Mouse (Mus musculus) gastrocnemius, postnatal 14 days (tissue): ENCODE data around the gene Nr1h4. TPM values are rescaled to one million over a fixed set of nuclear protein-coding genes. Genes with fewer than 3 reads are reported as not detected.

Experiments
- DNase-seq: peaks from one replicate; pipeline ENCODE4 v3.0.0; 2021; ENCODE audit warnings: mixed read lengths
- intact Hi-C: fragments of 180-260 bp; cut with DNase I; formaldehyde crosslinking; loops from one replicate; pipeline ENCODE4 v1.15.1; 2025; ENCODE audit warnings: low total_unique reads
- total RNA-seq, 2 experiments: library from RNA; stranded (reverse); gene quantifications; 2 replicates each; pipeline ENCODE4 v1.2.3; 2021

Gene Nr1h4
- total RNA-seq, 2 experiments from 2014 or later = not detected

DNA sequence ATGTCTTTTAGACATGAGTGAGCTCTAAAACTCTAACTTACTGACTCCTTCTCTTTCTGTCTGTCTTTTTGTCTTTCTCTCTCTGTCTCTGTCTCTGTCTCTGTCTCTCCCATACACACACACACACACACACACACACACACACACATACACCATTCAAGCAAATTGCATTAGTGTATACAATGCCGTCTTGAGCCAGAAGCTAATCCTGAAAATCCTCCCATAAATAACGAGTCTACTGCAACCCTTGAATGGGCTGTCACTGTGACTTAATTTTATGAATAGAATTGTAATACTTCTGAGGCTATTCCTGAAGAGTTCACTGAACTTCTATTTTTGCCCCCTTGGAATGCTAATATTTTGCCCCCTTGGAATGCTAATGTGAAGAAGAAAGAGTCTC lies 7.6 kb downstream of the Nr1h4 start:
- no peak for DNase-seq
- intact Hi-C loops = no loop called here

DNA sequence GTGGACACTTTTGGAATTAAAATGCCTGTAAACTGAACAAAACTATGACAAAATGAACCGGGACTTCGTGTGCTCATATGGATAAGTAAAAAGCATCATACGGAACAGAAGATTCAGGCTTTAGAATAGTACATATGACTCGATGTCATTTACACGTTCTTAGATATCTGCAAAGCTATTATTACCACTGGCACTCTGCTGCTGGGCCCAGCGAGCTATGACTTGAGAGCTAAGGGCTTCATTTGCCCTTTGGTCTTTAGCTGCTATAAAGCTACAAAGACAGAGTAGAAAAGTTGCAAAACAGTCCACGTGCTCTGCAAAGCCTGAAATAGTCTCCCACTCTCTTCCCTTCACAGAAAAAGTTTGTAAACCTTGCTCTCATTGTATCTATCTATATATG lies 10.9 kb downstream of the Nr1h4 start:
- no peak for DNase-seq
- intact Hi-C loops = no loop called here

DNA sequence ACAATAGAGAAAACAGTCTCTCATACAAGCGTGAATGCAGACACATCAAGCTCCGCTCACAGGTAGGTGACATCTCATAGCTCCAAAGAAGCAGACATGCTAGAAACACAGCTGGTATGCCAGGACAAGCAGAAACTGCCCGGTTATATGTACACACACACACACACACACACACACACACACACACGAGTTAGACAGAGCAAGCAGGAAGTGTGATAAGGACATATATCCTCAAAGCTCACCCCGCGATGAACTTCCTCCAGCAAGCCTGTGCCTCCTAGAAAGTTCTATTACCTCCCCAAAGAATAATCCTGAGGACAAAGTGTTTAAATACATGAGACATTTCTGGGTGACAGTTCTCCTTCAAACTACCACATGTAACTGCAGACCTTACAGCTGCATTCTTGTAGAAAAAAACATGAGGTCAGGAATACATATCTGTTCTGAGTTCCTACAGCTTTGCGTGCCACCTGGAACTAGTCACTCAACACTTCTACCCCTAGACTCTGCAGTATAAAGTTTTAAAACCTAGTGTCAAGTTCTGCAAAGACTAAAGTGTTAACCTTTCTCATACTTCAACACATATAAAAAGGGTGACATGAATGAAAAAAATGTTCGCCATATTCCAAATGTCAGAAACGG lies 11.5 kb downstream of the Nr1h4 start:
- intact Hi-C loops = no loop called here
- DNase-seq = no peak

DNA sequence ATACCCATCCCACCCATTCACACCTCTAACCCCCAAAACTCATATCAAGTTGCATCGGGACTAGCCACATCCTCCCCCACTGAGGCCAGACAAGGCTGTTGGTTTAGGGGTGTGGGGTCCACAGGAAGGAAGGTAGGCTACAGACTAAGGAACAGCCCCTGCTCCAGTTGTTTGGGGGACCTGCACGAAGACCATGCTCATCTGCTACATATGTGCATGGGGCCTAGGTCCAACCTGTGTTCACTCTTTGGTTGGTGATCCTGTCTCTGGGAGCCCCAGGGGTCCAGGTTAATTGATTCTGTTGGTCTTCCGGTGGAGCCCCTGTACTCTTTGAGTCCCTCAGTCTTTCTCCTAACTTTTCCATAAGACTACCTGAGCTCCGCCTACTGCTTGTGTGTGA lies 13.0 kb downstream of the Nr1h4 start:
- no peak for DNase-seq
- intact Hi-C loops = no loop called here

DNA sequence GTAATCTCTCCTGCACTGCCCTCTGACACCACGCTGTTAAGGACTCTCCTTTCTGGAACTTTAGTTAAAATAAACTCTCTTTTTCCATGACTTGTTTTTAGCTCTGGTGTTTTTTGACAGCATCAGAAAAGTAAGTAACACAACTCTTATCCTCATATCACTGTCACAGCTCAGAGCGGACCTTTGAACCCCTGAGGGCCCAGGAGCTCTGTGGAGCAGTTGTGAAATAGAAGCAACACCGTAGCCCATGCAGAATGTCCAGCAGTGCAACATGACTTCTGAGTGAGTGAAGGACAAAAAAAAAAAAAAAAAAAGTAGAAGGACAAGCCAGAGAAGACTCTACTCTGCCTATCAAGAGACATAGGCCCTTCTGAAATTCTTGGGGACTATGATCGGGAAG lies 14.2 kb downstream of the Nr1h4 start:
- intact Hi-C loops = no loop called here
- DNase-seq = no peak

DNA sequence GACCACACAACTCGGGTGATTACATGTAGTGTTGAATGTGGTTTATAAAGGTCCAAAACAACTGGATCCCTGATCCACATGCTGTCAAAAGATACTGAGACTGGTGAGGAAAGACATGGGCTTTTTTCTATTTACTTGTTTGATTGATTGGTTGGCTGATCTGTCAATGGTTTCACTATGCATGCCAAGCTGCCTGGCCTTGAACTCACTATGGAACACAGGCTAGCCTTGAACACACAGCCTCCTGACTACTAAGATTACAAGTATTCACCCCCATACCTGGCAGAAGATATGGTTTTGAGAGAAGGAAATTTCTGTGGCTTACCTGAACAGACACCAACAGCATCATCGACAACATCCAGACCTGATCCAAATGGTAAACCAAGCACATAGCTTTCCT lies 15.0 kb downstream of the Nr1h4 start:
- intact Hi-C loops = no loop called here
- no peak for DNase-seq

DNA sequence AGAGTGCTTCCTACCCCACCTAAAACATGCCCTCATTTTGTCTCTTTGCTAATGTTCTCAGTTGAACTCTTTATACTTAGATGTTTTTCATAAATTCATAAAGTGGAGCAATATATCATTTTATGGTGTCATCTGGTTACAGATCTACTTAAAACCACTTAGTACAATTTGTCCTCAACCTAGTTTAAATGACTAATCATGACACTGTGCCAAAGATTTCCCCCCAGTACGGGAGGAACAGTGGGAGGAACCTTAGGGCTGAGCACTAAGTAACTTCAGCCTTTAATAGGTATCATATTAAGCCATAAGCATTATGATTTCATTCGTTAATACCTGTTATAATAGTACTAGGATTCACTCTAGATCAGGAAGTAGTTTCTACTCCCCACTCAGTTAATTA lies 17.6 kb downstream of the Nr1h4 start:
- intact Hi-C loops = no loop called here
- no peak for DNase-seq

DNA sequence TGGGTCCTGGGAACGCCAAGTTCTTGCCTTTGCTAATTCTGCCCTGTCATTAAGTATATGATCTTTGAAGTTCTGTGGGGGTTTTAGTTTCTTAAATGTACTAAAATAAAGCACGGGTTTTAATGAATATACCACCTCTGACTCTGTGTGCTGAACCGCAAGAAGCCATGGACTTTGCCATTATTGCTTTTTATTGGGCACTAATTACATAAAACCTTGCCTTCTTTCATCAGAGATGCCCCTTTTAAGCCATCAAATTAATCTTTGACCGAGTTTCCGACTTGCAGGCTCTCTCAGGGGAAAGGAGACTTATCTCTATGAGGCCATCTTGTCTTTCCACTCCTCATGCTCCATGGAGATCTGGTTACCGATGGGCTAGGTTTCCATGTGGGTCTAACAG lies 20.8 kb downstream of the Nr1h4 start:
- intact Hi-C loops = no loop called here
- DNase-seq = no peak

DNA sequence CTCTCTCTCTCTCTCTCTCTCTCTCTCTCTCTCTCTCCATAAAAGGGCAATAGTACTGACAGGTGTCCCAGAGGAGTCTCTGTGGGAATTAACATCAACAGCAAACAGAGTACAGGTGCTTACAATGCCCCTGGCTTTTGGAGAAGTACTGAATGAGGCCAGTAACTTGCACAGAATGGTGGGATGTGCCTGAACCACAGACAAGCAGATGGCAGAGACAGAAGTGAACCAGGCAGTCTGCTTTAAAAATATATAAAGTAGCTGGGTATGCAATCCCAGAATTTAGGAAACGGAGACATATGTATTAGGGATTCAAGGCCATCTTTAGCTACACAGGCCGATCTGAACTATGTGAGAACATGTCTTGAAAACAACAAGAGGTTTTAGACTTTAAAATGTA lies 22.8 kb downstream of the Nr1h4 start:
- intact Hi-C loops = no loop called here
- no peak for DNase-seq

DNA sequence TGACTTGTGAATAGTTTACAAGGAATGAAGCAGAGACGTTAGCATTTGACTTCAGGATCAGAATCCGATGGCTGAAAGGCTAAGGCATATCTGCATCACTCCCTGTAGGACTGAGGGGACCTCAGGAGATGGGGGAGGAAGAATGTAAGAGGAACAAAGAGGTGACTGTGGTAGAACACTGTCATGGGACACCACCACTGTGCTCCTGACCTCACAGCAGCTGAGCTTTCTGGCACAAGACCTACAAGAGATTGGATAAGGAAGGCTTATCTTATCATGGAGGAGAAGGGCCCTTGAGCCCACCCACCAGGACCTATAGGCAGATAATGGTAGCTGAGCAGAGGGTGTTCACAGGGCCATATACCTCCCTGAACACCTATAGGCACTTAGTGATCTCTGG lies 24.8 kb downstream of the Nr1h4 start:
- no peak for DNase-seq
- intact Hi-C loops = no loop called here

DNA sequence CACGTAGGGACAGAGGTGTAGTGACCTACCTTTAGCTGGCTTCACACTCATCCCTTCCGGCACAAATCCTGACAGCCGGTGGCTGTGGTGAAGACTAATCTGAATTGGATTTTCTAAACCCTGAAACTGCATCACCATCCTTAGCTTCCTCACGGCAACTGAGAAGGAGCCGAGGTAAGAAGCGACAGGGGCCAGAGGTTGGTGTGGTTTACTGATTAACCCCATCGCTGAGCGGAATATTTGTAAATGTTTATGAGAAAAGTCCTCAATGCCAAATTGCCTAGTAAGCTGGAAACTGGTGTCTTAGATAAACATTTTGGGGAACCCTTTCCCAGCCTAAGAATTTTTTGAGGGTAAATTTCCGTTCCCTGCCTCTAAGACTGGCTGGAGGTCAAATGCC lies 26.9 kb downstream of the Nr1h4 start:
- intact Hi-C loops = no loop called here
- DNase-seq = no peak

DNA sequence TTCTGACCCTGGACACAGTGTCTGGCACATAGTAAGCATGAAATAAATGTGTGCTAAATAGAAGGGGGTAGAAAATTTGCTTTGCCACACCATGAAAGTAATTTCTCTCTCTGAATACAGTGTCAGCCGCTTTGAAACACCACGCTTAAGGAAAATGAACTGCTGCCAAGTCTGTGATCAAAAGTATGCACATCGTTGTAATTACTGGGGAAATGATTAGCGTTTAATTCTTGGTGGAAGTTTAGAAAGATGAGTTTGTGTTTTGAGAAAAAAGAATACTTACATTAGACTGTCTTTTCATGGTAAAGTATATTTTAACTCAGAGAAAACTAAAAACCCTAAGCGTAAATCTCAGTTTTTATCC lies 27.8 kb downstream of the Nr1h4 start:
- DNase-seq = no peak
- intact Hi-C loops = no loop called here

DNA sequence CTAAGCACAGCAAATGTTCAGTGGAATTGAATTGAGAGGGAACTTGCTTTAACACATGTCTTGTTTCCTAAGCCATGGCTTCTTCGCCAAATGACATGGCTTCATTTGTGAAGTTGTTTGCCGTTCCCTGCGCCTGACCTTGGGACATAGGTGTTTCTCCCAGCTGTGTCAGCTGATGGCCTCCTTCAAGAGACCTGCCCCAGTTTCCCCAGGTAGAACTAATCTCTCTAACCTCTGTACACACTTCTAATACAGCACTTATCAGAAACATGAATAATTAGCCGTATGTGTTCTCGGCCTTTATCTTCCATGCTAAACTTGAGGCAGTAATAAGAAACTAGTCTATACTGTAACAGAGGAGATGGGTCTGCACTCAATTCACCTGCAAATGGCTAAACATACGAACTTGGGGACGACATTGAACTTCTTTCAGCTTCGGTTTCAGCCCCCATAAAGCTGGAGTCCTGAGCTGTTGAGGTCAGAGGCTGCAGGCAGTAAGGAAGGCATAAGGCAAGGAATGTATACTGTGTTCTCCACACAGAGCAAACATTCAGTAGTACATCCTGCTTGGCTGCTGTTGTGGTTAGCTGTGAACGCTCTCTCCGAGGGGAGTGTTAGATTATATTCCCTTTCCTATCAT lies 28.3 kb downstream of the Nr1h4 start:
- intact Hi-C loops = no loop called here
- DNase-seq = no peak

DNA sequence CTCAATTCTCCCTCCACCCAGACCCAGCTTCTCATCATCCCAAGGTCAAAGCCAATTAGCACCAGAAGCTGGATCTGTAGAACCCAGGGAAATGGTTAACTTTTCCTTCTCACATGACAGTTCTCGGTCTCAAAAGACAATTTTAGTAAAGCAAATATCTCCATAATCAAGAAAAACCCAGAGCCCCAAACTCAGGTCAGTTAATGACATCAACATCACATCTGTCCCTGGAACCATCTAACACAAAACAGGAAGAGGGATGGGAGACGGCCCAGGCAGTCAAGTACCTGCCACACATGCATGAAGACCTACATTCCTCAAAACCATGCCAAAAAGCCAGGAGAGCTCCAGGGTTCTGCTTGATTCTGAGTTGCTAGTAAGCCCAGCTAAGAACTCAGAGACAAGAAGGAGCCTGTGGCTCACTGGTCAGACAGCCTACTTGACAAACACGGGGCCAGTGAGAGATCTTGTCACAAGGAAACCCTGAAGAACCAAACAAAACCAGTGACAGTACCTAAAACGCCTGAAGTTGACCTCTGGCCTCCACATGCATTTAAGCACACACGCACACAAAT lies 30.3 kb downstream of the Nr1h4 start:
- DNase-seq = no peak
- intact Hi-C loops = no loop called here

DNA sequence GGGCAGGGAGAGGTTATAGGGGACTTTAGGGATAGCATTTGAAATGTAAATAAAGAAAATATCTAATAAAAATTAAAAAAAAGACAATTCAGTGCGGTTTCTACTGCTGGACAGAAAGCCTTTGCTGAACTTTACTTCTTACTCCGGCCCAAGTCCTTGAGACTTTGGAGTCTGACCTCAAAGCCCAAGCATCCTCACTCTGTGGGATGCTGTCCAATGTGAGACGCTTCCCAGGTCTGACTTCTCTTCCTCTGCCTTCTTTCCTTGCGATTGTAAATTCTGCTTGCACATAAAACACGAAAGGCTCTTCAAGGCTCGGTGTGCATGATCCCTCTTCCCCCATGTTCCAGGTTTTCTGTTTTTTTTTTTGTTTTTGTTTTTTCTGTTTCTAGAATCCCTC lies 31.5 kb downstream of the Nr1h4 start:
- intact Hi-C loops = no loop called here
- DNase-seq = no peak

DNA sequence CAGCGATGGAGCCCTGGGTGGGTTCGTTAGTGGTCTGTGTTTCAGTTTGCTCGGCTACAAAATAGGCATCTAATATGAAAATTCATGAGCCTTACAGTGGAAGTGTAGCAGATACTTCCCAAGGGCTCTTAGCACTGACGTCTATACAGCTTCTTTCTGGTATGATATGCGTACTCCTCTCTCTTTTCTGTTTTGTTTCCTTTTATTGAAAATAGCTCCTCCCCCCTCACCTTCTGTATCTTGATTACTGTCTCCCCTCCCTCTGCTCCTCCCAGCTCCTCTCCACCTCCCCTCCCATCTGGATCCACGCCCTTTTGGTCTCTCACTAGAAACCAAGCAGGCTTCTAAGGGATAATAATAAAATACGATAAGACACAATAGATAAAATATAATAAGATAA lies 37.8 kb downstream of the Nr1h4 start:
- intact Hi-C loops = no loop called here
- no peak for DNase-seq

DNA sequence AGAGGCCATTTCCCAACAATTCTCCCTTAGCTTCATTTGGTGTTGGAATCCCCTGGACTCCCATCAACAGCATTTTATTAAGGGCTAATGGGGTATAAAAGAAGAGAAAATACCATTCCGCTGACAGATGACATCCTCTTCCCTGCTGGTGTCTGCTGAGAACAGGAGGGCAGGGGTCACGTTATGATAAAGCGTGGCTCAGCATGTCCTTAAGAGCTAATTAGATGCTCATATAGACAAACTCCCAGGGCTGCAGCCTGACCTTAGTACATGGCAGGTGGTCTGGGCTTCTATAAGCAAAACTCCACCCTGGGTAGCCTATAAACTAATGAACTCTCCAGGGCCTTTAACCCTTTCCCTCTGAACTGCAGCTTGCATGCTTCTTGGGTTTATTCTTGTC lies 42.1 kb downstream of the Nr1h4 start:
- intact Hi-C loops = no loop called here
- DNase-seq = no peak

DNA sequence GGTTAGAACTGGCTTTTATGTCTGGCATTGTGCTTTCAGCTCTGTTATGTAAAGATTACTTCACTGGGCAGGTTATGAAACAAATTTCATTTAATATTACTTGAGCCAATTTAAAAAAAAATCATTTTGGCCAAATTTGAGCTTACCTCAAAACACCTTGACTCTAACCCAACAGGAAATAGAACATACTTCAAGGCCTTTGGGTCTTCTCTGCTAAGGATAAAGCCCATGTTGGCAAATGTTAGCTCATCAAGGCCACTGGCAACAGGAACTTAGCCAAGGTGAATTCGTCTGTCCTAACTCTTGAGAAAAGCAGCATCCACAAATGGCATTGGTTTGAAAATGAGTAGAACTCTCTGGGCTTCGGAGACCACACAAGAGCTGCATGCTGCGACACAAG lies 43.1 kb downstream of the Nr1h4 start:
- intact Hi-C loops = no loop called here
- DNase-seq = no peak

DNA sequence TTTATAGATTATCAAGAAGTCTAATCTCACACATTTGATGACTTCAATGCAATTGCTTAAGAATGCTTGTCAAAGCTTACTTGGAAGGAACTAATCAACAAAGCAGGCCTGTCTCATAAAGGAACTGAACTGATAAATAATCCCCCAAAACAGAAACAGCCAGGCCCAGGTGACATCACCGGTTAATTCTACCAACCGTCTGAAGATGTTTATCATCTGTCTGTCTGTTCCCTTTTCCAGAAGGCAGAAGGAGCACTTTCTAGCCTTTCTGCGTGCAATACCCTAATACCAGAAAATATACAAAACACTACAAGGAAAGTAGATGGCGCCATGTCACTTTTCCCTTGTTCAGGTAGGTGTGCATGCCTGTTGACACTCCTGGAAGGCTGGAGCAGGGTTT lies 43.9 kb downstream of the Nr1h4 start:
- intact Hi-C loops = no loop called here
- no peak for DNase-seq

DNA sequence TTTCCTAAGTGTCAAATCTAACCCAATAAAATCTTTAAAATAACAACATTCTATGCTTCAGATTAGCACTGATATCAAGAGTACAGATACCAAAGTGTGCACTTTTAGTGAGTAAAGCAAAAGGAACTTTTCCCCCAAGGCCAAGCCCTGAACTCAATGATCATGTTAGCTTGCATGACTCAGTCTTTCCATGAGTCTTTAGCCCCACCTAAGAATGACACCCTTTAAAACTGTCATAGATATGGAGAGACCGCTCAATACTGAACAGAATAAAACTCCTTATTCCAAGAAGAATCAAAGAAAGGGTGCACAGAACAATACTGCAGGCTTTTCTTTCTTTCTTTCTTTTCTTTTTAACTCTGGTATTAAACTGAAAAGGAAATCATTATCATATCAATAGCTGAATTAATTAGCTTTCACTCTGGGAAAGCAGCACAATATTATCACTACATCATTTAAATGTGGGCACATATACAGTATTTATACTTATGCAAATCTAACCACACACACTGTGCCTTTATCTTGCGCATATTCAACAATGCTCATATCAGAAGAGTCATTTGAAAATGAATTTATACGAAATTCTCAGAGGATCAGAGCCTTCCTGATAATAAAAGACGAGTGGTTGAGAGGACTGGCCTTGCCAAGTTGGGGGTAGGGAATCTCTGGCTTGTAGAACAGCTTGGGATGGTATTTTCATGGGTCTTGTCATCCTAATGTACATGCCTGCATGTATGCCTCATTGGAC lies 46.2 kb downstream of the Nr1h4 start:
- intact Hi-C loops = no loop called here
- DNase-seq = no peak

DNA sequence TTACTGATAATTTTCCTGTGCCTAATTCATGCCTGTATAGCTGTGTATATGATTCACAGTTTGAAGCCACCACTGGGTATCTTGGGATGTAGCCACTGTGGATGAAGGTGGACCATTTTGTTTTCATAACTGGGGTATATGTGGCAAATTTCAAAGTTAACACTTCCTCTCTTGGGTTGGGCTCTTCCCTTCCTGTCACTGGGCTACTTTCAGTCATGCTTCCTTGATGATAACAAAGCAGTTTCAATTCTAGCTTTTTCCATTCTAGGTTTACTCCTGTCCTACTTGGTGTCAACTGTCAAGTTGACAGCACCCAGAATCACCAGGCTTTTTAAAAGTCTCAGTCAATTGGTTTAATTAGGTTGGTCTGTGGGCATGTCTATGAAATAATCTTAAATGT lies 48.5 kb downstream of the Nr1h4 start:
- DNase-seq = no peak
- intact Hi-C loops = no loop called here
